Mouse (Mus musculus): ENCODE data around the gene Xirp1.

Xirp1 gene

GRCm38 (mm10) chr9:120023086-120023811, at the start of gene Xirp1:
Gene Xirp1 (minus strand): TSS chr9:120023598.
- DNase-seq (ENCODE audit: low spot score in 2 of 2) = no peak

- DNase-seq (ENCODE audit: low spot score in 2 of 2) = peak; percentile 36 to 50
These were observed 49.8 kb upstream of the Xirp1 start for GRCm38 (mm10) chr9:120073169-120073568.

- DNase-seq (ENCODE audit: low spot score in 2 of 2) = no peak
These were observed 47.9 kb upstream of the Xirp1 start for GRCm38 (mm10) chr9:120071251-120071650.

GRCm38 (mm10) chr9:120069779-120070178, 46.4 kb upstream of the Xirp1 start, which contains the start of gene Cx3cr1:
Gene Cx3cr1 (minus strand): TSS chr9:120069879.
- no peak for DNase-seq (ENCODE audit: low spot score in 2 of 2)

GRCm38 (mm10) chr9:120068047-120068446, 44.6 kb upstream of the Xirp1 start:
- no peak for DNase-seq (ENCODE audit: low spot score in 2 of 2)

GRCm38 (mm10) chr9:120067609-120068008, 44.2 kb upstream of the Xirp1 start:
- no peak for DNase-seq (ENCODE audit: low spot score in 2 of 2)

GRCm38 (mm10) chr9:120064317-120064716, 40.9 kb upstream of the Xirp1 start:
- DNase-seq (ENCODE audit: low spot score in 2 of 2) = no peak

GRCm38 (mm10) chr9:120058730-120059129, 35.3 kb upstream of the Xirp1 start:
- no peak for DNase-seq (ENCODE audit: low spot score in 2 of 2)

GRCm38 (mm10) chr9:120056201-120056600, 32.8 kb upstream of the Xirp1 start:
- no peak for DNase-seq (ENCODE audit: low spot score in 2 of 2)

GRCm38 (mm10) chr9:120054545-120055277, 31.3 kb upstream of the Xirp1 start:
- peak in 1 of 2 experiments; percentile 13 for DNase-seq (ENCODE audit: low spot score in 2 of 2)

- DNase-seq (ENCODE audit: low spot score in 2 of 2) = no peak
These were observed 26.0 kb upstream of the Xirp1 start for GRCm38 (mm10) chr9:120049407-120049806.

GRCm38 (mm10) chr9:120048495-120048894, 25.1 kb upstream of the Xirp1 start:
- DNase-seq (ENCODE audit: low spot score in 2 of 2) = no peak

GRCm38 (mm10) chr9:120043115-120043514, 19.7 kb upstream of the Xirp1 start:
- DNase-seq (ENCODE audit: low spot score in 2 of 2) = no peak

GRCm38 (mm10) chr9:120037414-120037813, 14.0 kb upstream of the Xirp1 start:
- no peak for DNase-seq (ENCODE audit: low spot score in 2 of 2)

- no peak for DNase-seq (ENCODE audit: low spot score in 2 of 2)
These were observed 11.0 kb upstream of the Xirp1 start for GRCm38 (mm10) chr9:120034375-120034774.

- DNase-seq (ENCODE audit: low spot score in 2 of 2) = no peak
These were observed 9.3 kb upstream of the Xirp1 start for GRCm38 (mm10) chr9:120032710-120033109.

GRCm38 (mm10) chr9:120030421-120030820, 7.0 kb upstream of the Xirp1 start:
- no peak for DNase-seq (ENCODE audit: low spot score in 2 of 2)

GRCm38 (mm10) chr9:120029880-120030279, 6.5 kb upstream of the Xirp1 start:
- DNase-seq (ENCODE audit: low spot score in 2 of 2) = no peak

GRCm38 (mm10) chr9:120027401-120028151, 4.2 kb upstream of the Xirp1 start:
- no peak for DNase-seq (ENCODE audit: low spot score in 2 of 2)

GRCm38 (mm10) chr9:120024625-120025024, 1.2 kb upstream of the Xirp1 start:
- no peak for DNase-seq (ENCODE audit: low spot score in 2 of 2)

GRCm38 (mm10) chr9:120024171-120024570, 773 bp upstream of the Xirp1 start:
- no peak for DNase-seq (ENCODE audit: low spot score in 2 of 2)

- DNase-seq (ENCODE audit: low spot score in 2 of 2) = no peak
These were observed 2.2 kb downstream of the Xirp1 start for GRCm38 (mm10) chr9:120021164-120021563.
